Mouse (Mus musculus): ENCODE data around the gene St6galnac3.

DNA sequence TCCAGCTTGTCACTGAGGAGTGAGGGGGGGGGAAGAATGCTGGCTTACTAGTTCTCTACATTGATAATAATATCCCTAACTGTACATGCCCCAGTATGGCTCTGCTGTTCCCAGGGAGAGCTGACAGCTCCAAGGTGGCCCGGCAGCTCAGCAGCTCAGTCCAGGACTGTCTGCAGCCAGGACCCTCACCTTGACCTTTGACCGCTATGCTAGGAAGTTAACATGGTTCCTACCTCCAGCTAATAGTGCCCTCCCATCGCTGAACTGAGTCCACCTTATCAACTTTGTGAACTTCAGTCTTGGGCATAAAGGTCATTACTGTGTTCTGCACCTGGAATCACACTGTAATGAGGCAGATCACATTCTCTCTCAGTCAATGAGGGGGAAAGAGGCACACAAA, 419.8 kb downstream of the St6galnac3 start:
- TF ChIP-seq CTCF (IDR thresholded peaks at IDR 0.05; ENCODE audit: control insufficient read depth, insufficient read depth, low read length), result no peak
- no peak for TF ChIP-seq POLR2A (IDR thresholded peaks at IDR 0.05; ENCODE audit: borderline replicate concordance, control insufficient read depth, low read depth, low read length)

All from bone marrow, adult 2 months (tissue).